Mouse (Mus musculus) cerebellum, adult 2 months (tissue): ENCODE results near the gene Robo3.

Source experiments
- CTCF ChIP-seq: fragments of 200-500 bp; IDR thresholded peaks from 2 replicates; pipeline ENCODE4 v1.5.1; 2011; ENCODE audit warnings: low read depth, mild to moderate bottlenecking, control low read depth, low read length, moderate library complexity, borderline replicate concordance; ENCODE audit not compliant: insufficient read depth
- POLR2A ChIP-seq: fragments of 200-500 bp; IDR thresholded peaks from 2 replicates; pipeline ENCODE4 v1.6.1; 2011; ENCODE audit warnings: low read length, control low read depth, borderline replicate concordance; ENCODE audit not compliant: insufficient read depth

- TF ChIP-seq CTCF: no peak
- TF ChIP-seq POLR2A: no peak
These were observed 40.6 kb upstream of the Robo3 start for GRCm38 (mm10) chr9:37473611-37474125.
